Mouse (Mus musculus) erythroblast, embryonic 14.5 days (primary cell): Measurements from ENCODE around the gene Fam227a.

Experiments used
- GATA1 ChIP-seq: IDR thresholded peaks from 2 replicates; pipeline ENCODE4 v1.6.1; 2012; ENCODE audit warnings: low read length, inconsistent platforms, mixed read lengths
- TAL1 ChIP-seq: IDR thresholded peaks from 3 replicates; pipeline ENCODE4 v1.6.1; 2012; ENCODE audit warnings: low read length, inconsistent platforms, mixed read lengths

- TF ChIP-seq TAL1 (no peak), GATA1 (no peak)
These were observed 43.3 kb downstream of the Fam227a start for GRCm38 (mm10) chr15:79615501-79615900.
